Mouse (Mus musculus) ovary, postnatal 10 days (tissue): ENCODE results near the gene Shcbp1.
"Not testable (repeated sequence)": the region's sequence is repeated elsewhere in the genome, so short reads cannot be mapped to it uniquely, and the experiment has no call there.

Experiments
- DNase-seq: peaks from one replicate; pipeline ENCODE4 v3.0.0; 2022; ENCODE audit warnings: low spot score

Shcbp1 gene

GRCm38 (mm10) chr8:4779254-4780055 is at the start of gene Shcbp1:
Shcbp1 (minus strand) TSS chr8:4779567.
- peak; percentile 58 for DNase-seq

- DNase-seq, result no peak
Measured at GRCm38 (mm10) chr8:4808831-4809230, 29.5 kb upstream of the Shcbp1 start.

GRCm38 (mm10) chr8:4800524-4801122 is 21.3 kb upstream of the Shcbp1 start:
- DNase-seq, result peak; percentile 4

- no peak for DNase-seq
Measured at GRCm38 (mm10) chr8:4778266-4778665, 1.1 kb downstream of the Shcbp1 start.

- DNase-seq, result no peak
Measured at GRCm38 (mm10) chr8:4764751-4765150, 14.6 kb downstream of the Shcbp1 start.

GRCm38 (mm10) chr8:4753048-4753447 is 26.3 kb downstream of the Shcbp1 start:
- no peak for DNase-seq

- no peak for DNase-seq
Measured at GRCm38 (mm10) chr8:4730942-4731341, 48.4 kb downstream of the Shcbp1 start.

- no peak for DNase-seq
Measured at GRCm38 (mm10) chr8:4715546-4715945, 63.8 kb downstream of the Shcbp1 start.

- not testable (repeated sequence) for DNase-seq
Measured at GRCm38 (mm10) chr8:4708346-4708745, 71.0 kb downstream of the Shcbp1 start.

- not testable (repeated sequence) for DNase-seq
Measured at GRCm38 (mm10) chr8:4707916-4708315, 71.5 kb downstream of the Shcbp1 start.

GRCm38 (mm10) chr8:4691634-4692033 is 87.7 kb downstream of the Shcbp1 start:
- no peak for DNase-seq
